Mouse (Mus musculus) liver, adult 2 months (tissue): ENCODE measurements around the gene Pank1.

Source experiments
- CTCF ChIP-seq: fragments of 200-500 bp; IDR thresholded peaks from 2 replicates; pipeline ENCODE4 v1.5.1; 2011; ENCODE audit warnings: low read depth, low read length, control low read depth
- POLR2A ChIP-seq: fragments of 200-500 bp; IDR thresholded peaks from 2 replicates; pipeline ENCODE4 v1.6.1; 2011; ENCODE audit warnings: low read length, control low read depth; ENCODE audit not compliant: insufficient read depth; ENCODE audit errors: extremely low read depth

DNA sequence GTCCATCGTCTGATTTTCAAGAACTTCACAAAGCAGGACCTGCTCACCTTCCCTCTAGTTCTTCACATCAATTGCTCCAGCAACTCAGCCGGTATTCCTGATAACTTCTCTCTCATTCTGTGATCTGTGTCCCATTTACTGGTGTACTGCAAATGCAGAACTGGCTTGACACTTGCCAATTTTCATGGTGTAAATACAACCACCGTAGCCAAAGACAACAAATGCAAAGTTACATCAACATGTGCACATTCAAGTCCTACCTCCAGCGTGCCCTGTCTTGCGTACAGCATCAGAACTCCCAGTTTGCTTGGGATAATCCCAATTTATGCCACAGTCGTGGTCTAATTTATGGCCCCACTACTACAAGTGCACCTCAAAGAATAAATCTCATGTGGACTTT is 15.5 kb downstream of the Pank1 start:
- TF ChIP-seq CTCF (no peak), POLR2A (no peak)
